Comparison of ENCODE assay signal across 8 mouse cellular contexts in the genomic region with DNA sequence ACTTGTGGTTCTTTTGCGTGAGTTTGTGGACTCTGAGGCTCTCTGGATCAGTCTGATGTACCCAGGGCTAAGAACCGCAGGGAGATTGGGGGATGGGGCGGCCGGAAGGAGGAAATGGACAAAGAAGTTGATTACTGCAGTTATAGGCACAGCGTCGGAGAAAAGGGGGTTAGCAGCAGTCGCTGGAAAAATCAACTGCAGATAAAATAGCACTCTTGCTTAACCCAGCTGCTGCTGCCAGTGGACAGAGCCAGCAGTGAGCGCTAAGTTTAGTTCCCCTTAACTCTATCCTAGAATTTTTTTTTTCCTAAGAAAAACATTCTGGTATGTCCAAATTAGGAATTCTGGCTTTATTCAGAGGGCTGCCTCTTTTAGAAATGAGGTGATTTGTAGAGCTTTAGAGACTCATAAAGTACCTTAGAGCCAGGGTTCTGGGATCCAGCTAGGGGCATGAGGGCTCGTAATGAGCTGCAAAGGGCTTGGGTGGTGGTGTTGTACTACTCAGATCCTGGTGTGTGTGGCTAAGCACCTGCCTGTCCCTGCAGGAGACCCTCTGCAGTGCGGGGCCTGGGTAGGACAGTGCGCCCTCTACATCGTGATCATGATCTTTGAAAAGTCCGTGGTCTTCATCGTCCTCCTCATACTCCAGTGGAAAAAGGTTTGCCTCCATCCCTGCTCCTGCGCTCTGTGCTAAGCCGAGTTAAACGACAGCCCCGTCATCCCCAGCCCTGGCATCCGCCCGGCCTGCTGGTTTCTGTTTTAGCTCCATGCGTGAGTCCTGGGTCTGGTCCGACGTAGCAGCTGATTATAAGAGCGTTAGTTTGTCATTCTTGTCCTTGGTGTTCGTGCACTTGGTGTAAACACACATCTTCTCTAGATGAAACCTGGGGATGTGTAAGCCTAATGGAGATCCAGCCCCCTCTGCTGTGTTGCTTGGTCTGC. TPM values are rescaled to one million over a fixed set of nuclear protein-coding genes. Genes with fewer than 3 reads are reported as not detected.
DNase-seq lines count a peak whose midpoint lies in the region; ATAC-seq and TF ChIP-seq lines count a peak whose summit lies in the region.

No protein-coding gene starts in this region.

- WGBS in lung, embryonic 14.5 days = 60% methylated on average over 25 of the region's 25 CpGs
- WGBS in heart, embryonic 10.5 days = 66% methylated on average over 25 of the region's 25 CpGs
- WGBS in limb, embryonic 12.5 days = 55% methylated on average over 25 of the region's 25 CpGs
- WGBS in stomach, embryonic 15.5 days = 64% methylated on average over 25 of the region's 25 CpGs
- 93% methylated on average over 25 of the region's 25 CpGs for WGBS in midbrain, embryonic 16.5 days

- peaks cover 54% of the 10 kb centered on the region for H3K36me3 ChIP-seq in lung, embryonic 14.5 days (ENCODE audit: insufficient read depth)
- H3K36me3 ChIP-seq in heart, embryonic 10.5 days = peaks cover 24% of the 10 kb centered on the region
- peaks cover 69% of the 10 kb centered on the region for H3K36me3 ChIP-seq in limb, embryonic 12.5 days
- H3K36me3 ChIP-seq in stomach, embryonic 15.5 days = no peaks in the 10 kb centered on the region
- peaks cover 15% of the 10 kb centered on the region for H3K36me3 ChIP-seq in midbrain, embryonic 16.5 days (ENCODE audit: control insufficient read depth, insufficient read depth, low read length)

- no peaks in the 10 kb centered on the region for H3K27me3 ChIP-seq in lung, embryonic 14.5 days (ENCODE audit: insufficient read depth, low read length)
- H3K27me3 ChIP-seq in heart, embryonic 10.5 days (ENCODE audit: insufficient read depth, poor library complexity, severe bottlenecking) = no peaks in the 10 kb centered on the region
- H3K27me3 ChIP-seq in limb, embryonic 12.5 days = no peaks in the 10 kb centered on the region
- H3K27me3 ChIP-seq in stomach, embryonic 15.5 days (replicated peaks) = no peaks in the 10 kb centered on the region
- H3K27me3 ChIP-seq in midbrain, embryonic 16.5 days (ENCODE audit: control insufficient read depth, insufficient read depth, low read depth, low read length) = no peaks in the 10 kb centered on the region

- peaks cover 24% of the 10 kb centered on the region for H3K4me1 ChIP-seq in lung, embryonic 14.5 days (ENCODE audit: insufficient read depth)
- H3K4me1 ChIP-seq in heart, embryonic 10.5 days = peaks cover 50% of the 10 kb centered on the region
- peaks cover 33% of the 10 kb centered on the region for H3K4me1 ChIP-seq in limb, embryonic 12.5 days (replicated peaks)
- H3K4me1 ChIP-seq in stomach, embryonic 15.5 days = 0 out of 2 replicates have a peak, but pooled peaks cover 4% of the 10 kb centered on the region
- no peaks in the 10 kb centered on the region for H3K4me1 ChIP-seq in midbrain, embryonic 16.5 days (ENCODE audit: control insufficient read depth, insufficient read depth, low read length)

- DNase-seq in lung, embryonic 14.5 days = peak; percentile 80
- no peak for DNase-seq in lung, postnatal 14 days
- DNase-seq in heart, embryonic 10.5 days (ENCODE audit: low spot score) = no peak
- no peak for DNase-seq in testis, postnatal 10 days (ENCODE audit: low spot score)
- no peak for DNase-seq in cerebellum, adult 18-20 months

- H3K4me3 ChIP-seq in lung, embryonic 14.5 days (ENCODE audit: low read depth, low read length) = no peak overlapping the region
- H3K4me3 ChIP-seq in heart, embryonic 10.5 days = no peak overlapping the region
- H3K4me3 ChIP-seq in limb, embryonic 12.5 days (replicated peaks) = no peak overlapping the region
- H3K4me3 ChIP-seq in stomach, embryonic 15.5 days (replicated peaks) = no peak overlapping the region
- no peak overlapping the region for H3K4me3 ChIP-seq in midbrain, embryonic 16.5 days (ENCODE audit: low read depth, low read length)

- peak overlapping the region; percentile 90 for H3K27ac ChIP-seq in lung, embryonic 14.5 days (ENCODE audit: low read depth)
- peak overlapping the region; percentile 85 for H3K27ac ChIP-seq in heart, embryonic 10.5 days
- peak overlapping the region; percentile 93 for H3K27ac ChIP-seq in limb, embryonic 12.5 days
- H3K27ac ChIP-seq in stomach, embryonic 15.5 days = peak overlapping the region; percentile 80
- no peak overlapping the region for H3K27ac ChIP-seq in midbrain, embryonic 16.5 days (ENCODE audit: low read length)

- 0 out of 2 replicates have a peak overlapping the region, but pooled peaks have one; percentile 13 for H3K9ac ChIP-seq in lung, embryonic 14.5 days
- peak overlapping the region; percentile 34 for H3K9ac ChIP-seq in limb, embryonic 12.5 days (replicated peaks)
- no peak overlapping the region for H3K9ac ChIP-seq in stomach, embryonic 15.5 days
- H3K9ac ChIP-seq in midbrain, embryonic 16.5 days (ENCODE audit: low read depth, low read length) = no peak overlapping the region

- peak; percentile 25 for ATAC-seq in lung, embryonic 14.5 days (ENCODE audit: insufficient read depth)
- ATAC-seq in limb, embryonic 12.5 days (ENCODE audit: insufficient number of reproducible peaks, insufficient read depth, low FRiP score, low TSS enrichment, low read depth) = peak; percentile 57; the same call in 1 of the 2 replicates
- no peak for ATAC-seq in stomach, embryonic 15.5 days (ENCODE audit: insufficient read depth, low FRiP score, low read depth)
- ATAC-seq in midbrain, embryonic 16.5 days = no peak

- no peaks in the 10 kb centered on the region for H3K9me3 ChIP-seq in lung, embryonic 14.5 days (ENCODE audit: low read depth, low read length)
- no peaks in the 10 kb centered on the region for H3K9me3 ChIP-seq in heart, embryonic 10.5 days
- no peaks in the 10 kb centered on the region for H3K9me3 ChIP-seq in limb, embryonic 12.5 days
- no peaks in the 10 kb centered on the region for H3K9me3 ChIP-seq in stomach, embryonic 15.5 days
- H3K9me3 ChIP-seq in midbrain, embryonic 16.5 days (replicated peaks; ENCODE audit: control insufficient read depth, low read length, poor library complexity, severe bottlenecking) = no peaks in the 10 kb centered on the region

- no peak overlapping the region for H3K4me2 ChIP-seq in lung, embryonic 14.5 days
- H3K4me2 ChIP-seq in limb, embryonic 12.5 days = peak overlapping the region; percentile 17; the same call in 1 of the 2 replicates
- no peak overlapping the region for H3K4me2 ChIP-seq in stomach, embryonic 15.5 days
- H3K4me2 ChIP-seq in midbrain, embryonic 16.5 days (ENCODE audit: low read length) = no peak overlapping the region

- no peak for TF ChIP-seq CTCF in lung, embryonic 14.5 days (IDR thresholded peaks at IDR 0.05; ENCODE audit: low read depth)

RNA-seq across cellular contexts. Expression of a gene that starts 8.5 kb away (rescaled TPM):
- polyA plus RNA-seq in lung, embryonic 14.5 days (2014; fragmentation: Nextera tagmentation; extraction: Ambion mirVana) = 3.8 and 5.1 TPM in 2 replicates
- polyA plus RNA-seq in heart, embryonic 10.5 days (2016; fragmentation: Nextera tagmentation; extraction: Ambion mirVana) = 0.90 and 0.99 TPM in 2 replicates
- polyA plus RNA-seq in limb, embryonic 12.5 days (2016; fragmentation: Nextera tagmentation; extraction: Ambion mirVana) = 5.9 and 6.8 TPM in 2 replicates
- 6.0 and 6.6 TPM in 2 replicates for polyA plus RNA-seq in stomach, embryonic 15.5 days (2015; fragmentation: Nextera tagmentation; extraction: Ambion mirVana)
- 0.51 and 0.68 TPM in 2 replicates for polyA plus RNA-seq in midbrain, embryonic 16.5 days (2015; fragmentation: Nextera tagmentation; extraction: Ambion mirVana)

RNA-seq across cellular contexts. Expression of a gene that starts 15.8 kb away (rescaled TPM):
- polyA plus RNA-seq in lung, embryonic 14.5 days (2014; fragmentation: Nextera tagmentation; extraction: Ambion mirVana) = not detected in 2 replicates
- polyA plus RNA-seq in heart, embryonic 10.5 days (2016; fragmentation: Nextera tagmentation; extraction: Ambion mirVana) = 0.40 TPM in 1 of 2 replicates, not detected in the other
- polyA plus RNA-seq in limb, embryonic 12.5 days (2016; fragmentation: Nextera tagmentation; extraction: Ambion mirVana) = 0.10 TPM in 1 of 2 replicates, not detected in the other
- polyA plus RNA-seq in stomach, embryonic 15.5 days (2015; fragmentation: Nextera tagmentation; extraction: Ambion mirVana) = 3.2 and 7.8 TPM in 2 replicates
- not detected in 2 replicates for polyA plus RNA-seq in midbrain, embryonic 16.5 days (2015; fragmentation: Nextera tagmentation; extraction: Ambion mirVana)

RNA-seq across cellular contexts. Expression of a gene that starts 45.1 kb away (rescaled TPM):
- polyA plus RNA-seq in lung, embryonic 14.5 days (2014; fragmentation: Nextera tagmentation; extraction: Ambion mirVana) = 32.2 and 33.7 TPM in 2 replicates
- 18.3 and 25.1 TPM in 2 replicates for polyA plus RNA-seq in heart, embryonic 10.5 days (2016; fragmentation: Nextera tagmentation; extraction: Ambion mirVana)
- 38.8 and 41.5 TPM in 2 replicates for polyA plus RNA-seq in limb, embryonic 12.5 days (2016; fragmentation: Nextera tagmentation; extraction: Ambion mirVana)
- polyA plus RNA-seq in stomach, embryonic 15.5 days (2015; fragmentation: Nextera tagmentation; extraction: Ambion mirVana) = 24.3 and 26.3 TPM in 2 replicates
- 22.3 and 22.9 TPM in 2 replicates for polyA plus RNA-seq in midbrain, embryonic 16.5 days (2015; fragmentation: Nextera tagmentation; extraction: Ambion mirVana)

RNA-seq across cellular contexts. Expression of a gene that starts 53.1 kb away (rescaled TPM):
- 0.31 and 0.71 TPM in 2 replicates for polyA plus RNA-seq in lung, embryonic 14.5 days (2014; fragmentation: Nextera tagmentation; extraction: Ambion mirVana)
- polyA plus RNA-seq in heart, embryonic 10.5 days (2016; fragmentation: Nextera tagmentation; extraction: Ambion mirVana) = 0.64 and 5.0 TPM in 2 replicates
- 0.09 TPM in 1 of 2 replicates, not detected in the other for polyA plus RNA-seq in limb, embryonic 12.5 days (2016; fragmentation: Nextera tagmentation; extraction: Ambion mirVana)
- polyA plus RNA-seq in stomach, embryonic 15.5 days (2015; fragmentation: Nextera tagmentation; extraction: Ambion mirVana) = 5.3 and 15.0 TPM in 2 replicates
- polyA plus RNA-seq in midbrain, embryonic 16.5 days (2015; fragmentation: Nextera tagmentation; extraction: Ambion mirVana) = 1.1 and 2.6 TPM in 2 replicates

Comparison
In these comparisons a context has a peak if more than half of its experiments do, and no peak if none do; other contexts are left out.
1. ATAC-seq: peak in lung, embryonic 14.5 days (single experiment) and limb, embryonic 12.5 days (single experiment); none in stomach, embryonic 15.5 days (single experiment) and midbrain, embryonic 16.5 days (single experiment).
2. H3K9ac ChIP-seq: peak in lung, embryonic 14.5 days (single experiment) and limb, embryonic 12.5 days (single experiment); none in stomach, embryonic 15.5 days (single experiment) and midbrain, embryonic 16.5 days (single experiment).